Mouse (Mus musculus) kidney, postnatal 25 days (tissue): ENCODE data around the gene Lnx1.

Source experiments
- DNase-seq, 2 experiments: peaks; one replicate each; pipeline ENCODE4 v3.0.0; 2021; ENCODE audit warnings: mixed read lengths in 2 of 2

The Lnx1 gene

DNA sequence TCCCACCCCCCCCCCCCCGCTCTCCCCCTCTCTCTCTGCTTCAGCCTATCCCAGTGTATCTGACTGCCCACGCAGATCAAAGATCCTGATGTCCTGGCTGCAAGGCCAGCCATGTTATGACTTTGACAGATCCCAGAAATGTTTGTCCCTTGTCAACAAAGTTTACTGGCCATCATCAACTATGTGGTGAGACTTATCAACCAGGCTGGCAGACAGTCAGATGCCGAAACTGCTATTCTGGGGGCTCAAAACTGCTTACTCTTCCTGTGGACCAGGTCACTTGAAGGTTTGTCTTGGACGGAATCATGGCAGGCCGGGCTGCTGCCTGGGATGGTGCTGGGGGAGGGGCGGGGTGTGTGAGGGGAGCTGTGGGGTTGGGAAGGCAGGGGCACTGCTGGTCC lies 55.1 kb downstream of the Lnx1 start:
- DNase-seq, result no peak

GRCm38 (mm10) chr5:74642291-74642690 lies 60.4 kb downstream of the Lnx1 start:
- no peak for DNase-seq

GRCm38 (mm10) chr5:74641000-74641399 lies 61.7 kb downstream of the Lnx1 start:
- DNase-seq, result peak; percentile 51 to 64

GRCm38 (mm10) chr5:74640504-74640903 lies 62.2 kb downstream of the Lnx1 start:
- no peak for DNase-seq

DNA sequence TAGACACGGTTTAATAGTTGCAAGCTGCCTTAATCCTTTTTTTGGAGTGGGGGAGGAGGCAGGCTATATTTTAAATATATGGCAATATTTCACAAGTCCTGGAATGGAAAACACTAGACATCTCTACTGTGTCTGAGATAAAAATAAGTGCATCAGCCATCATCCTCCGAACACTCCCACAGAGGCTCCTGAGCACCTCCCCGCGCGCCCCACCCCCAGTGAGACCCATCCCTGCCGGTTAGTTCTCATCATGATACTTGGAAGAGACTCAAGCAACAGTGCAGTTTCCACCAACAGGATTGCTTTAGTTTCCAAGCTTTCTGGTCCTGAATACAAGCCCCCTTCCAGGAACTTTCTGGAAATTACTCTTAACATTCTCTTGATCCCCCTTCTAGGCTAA lies 63.2 kb downstream of the Lnx1 start:
- DNase-seq, result no peak

GRCm38 (mm10) chr5:74634391-74634790 lies 68.3 kb downstream of the Lnx1 start:
- no peak for DNase-seq

DNA sequence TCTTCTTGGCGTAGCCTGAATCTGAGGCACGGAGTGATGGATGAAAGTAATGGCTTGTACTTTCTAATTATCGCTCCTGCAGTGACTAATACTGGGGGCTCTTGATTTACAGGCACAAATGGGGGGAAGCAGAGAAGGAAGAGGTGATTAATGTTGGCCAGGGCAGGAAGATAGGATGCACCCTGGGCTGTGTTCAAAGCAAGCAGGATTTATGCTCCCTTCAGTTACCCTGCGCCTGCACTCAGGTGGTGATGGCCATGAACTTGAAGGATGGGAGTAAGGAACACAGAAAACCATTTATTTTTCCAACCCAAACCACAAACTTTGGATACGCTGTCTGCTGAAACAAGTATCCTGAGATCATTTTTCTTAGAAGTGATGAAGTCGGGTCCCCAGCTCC lies 69.3 kb downstream of the Lnx1 start:
- no peak for DNase-seq

GRCm38 (mm10) chr5:74632369-74633114 lies 70.2 kb downstream of the Lnx1 start:
- no peak for DNase-seq

DNA sequence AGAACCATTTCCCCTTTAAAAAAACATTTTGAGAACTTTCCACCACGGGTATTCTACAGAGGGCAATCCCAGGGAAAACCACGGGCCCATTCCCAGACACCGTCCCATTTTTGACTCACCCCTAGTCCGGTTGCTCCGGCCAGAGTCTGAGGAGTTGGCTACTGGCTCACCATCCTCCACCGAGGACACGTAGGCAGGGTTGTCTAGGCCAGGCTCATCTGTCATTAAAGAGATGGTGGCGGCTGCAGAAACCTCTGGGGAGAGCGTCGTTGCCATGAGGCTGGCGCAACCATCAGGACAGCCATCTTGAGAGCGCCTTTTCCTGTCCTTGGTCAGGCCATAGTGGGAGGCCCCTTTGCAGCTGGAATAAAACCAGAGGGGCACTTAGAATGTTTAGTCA lies 74.7 kb downstream of the Lnx1 start:
- DNase-seq, result no peak

DNA sequence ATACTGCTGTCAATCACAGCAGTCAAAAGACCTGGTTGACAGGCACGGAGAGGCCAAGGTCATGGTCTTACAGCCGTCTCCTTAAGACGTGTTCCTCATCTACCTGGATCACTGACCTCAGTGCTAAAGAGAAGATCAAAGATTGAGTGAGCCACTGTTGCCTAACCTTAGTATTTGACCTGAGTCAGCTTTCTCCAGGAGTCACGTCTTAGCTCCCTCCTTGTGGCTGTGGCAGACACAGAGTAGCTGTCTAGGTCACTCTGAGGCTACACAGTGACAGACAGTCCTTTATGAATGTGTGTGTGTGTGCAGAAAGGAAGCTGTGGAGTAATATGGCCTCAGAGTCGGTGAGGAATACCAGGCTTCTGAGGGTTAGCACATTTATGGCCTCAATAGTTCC lies 78.3 kb downstream of the Lnx1 start:
- no peak for DNase-seq

DNA sequence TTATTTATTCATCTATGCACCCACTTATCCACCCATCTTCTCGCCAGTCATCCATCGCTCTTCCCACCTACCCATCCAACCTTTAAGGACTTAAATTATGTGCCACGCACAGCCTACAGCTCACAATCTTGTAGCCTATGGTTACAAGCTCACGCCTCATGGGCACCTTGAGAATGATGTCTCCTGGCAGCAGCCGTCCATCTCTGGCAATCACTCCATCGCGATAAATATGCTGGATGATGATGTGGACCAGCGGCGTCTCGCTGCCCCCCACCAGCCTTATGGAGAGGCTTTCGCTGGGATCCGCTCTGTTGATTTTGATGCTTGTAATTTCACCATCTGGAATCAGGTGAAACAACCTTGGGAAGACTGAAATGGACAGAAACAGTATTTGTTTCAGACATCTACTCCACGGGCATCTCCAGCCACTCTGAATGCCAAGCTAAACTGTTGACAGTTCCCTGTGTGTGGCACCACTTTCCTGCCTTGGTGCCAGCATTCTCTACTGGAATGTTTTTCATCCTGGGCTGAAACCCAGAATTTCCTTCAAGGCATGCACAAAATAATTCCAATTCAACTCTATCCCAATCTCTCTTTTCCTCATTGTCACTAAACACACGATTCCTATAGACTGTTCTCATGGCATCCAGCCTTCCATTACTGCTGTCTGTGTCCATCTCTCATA lies 79.3 kb downstream of the Lnx1 start:
- no peak for DNase-seq

DNA sequence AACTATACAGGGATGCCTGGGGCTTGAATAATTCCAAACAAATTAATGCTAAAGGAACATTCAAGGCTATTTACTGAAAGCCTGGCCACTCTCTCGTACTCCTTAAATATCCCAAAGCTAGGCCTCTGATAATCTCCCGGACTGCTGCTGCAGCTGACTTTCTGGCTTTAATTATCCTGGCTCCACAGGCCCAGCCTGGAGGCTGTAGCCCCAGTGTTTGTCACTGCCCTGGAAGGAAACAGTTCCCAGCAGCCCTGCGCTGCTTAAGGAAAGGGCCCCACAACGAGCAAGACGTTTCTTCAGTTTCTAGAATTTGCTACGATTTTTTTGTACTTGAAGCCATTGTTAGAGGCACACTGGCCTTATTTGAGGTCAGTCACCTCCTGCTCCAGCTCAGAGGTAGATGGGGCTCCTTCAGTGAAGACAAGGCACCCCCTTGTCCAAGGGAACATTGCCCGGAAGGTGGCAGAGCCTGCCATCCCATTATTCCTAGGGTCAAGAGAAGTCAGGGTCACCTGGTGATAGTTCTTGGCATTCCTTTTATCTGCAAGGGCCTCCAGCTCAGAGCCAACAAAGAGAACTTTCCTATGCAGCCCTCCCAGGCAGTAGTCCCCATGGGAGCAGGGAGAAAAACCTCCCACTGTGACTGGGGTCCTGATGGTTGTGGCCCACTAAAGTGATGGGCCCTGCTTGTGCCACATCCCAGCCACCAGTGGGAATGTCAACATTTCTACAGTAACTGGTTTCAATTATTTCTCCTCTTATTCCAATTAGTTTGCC lies 80.8 kb downstream of the Lnx1 start:
- DNase-seq, result no peak

- DNase-seq, result no peak
Observed at GRCm38 (mm10) chr5:74618573-74619059, 84.1 kb downstream of the Lnx1 start.

DNA sequence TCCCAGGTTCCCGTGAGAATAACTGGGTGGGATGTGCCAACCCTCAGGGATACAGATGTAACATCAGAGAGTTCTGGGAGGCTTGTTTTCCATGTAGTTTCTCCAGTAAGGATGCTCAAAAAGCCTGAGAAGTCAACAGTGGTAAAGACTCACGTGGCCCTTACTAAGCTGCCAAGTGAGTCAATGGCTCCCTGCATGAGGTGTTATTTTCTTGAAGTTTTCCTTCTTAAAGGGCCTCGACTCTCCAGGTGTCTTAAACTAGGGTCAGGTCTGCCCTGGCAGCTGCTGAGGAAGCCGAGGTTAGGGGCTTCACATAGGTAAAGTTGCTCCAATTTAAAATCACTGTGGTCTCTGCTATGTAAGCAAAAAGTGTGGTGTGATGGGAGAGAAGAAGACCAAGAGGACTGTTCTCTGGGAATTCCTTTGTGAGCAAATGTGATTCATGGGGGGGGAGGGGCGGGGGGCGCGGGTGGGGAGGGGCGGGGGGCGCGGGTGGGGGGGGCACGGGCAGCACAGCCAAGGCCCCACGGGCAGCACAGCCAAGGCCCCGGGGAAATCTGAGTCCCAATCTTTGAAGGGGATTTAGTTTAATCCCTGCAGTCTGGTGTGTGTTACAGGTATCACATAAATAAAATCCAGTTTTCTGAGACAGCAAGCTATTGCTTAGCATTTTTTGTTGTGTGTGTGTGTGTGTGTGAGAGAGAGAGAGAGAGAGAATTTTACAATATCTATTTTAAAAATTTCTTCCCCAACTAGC lies 84.7 kb downstream of the Lnx1 start:
- no peak for DNase-seq

- DNase-seq, result no peak
Observed at GRCm38 (mm10) chr5:74613491-74614151, 89.1 kb downstream of the Lnx1 start.

DNA sequence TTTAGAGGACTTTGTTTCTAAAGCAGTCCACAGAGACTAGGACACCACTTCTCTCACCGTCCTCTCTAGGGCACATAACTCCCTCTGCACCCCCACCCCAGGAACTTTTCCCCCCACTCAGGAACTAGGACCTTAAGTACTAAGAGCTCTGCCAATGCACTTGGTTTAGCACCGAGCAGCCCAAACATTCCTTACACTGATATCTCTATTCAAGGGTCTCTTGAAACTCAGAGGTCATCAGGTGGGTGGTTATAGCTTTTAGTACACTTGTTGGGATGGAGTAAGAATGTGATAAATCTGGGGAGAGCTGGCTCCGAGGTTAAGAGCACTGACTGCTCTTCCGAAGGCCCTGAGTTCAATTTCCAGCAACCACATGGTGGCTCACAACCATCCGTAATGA lies 90.0 kb downstream of the Lnx1 start:
- DNase-seq, result no peak

- DNase-seq, result no peak
Observed at GRCm38 (mm10) chr5:74610511-74610910, 92.2 kb downstream of the Lnx1 start.

GRCm38 (mm10) chr5:74606213-74606612 lies 96.5 kb downstream of the Lnx1 start:
- no peak for DNase-seq

- DNase-seq, result no peak
Observed at GRCm38 (mm10) chr5:74603306-74603705, 99.4 kb downstream of the Lnx1 start.

DNA sequence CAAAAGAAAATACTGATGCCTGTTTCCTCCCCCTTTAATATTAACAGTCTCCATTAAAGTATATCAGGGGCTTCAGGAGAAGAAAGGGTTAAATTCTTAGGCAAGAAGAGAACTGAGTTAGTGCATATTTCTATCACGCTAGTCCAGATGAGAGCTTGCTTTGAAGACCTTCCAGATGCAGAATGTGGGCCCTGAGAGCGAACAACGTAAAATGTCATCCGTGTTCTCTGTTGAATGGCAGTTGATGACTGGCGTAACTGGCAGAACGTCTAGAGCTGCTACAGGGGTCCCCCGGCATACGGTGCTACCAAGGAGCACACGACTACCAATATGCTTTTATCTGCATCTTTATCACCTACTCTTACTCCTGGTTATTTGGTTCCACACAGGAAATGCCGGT lies 100.3 kb downstream of the Lnx1 start:
- no peak for DNase-seq

DNA sequence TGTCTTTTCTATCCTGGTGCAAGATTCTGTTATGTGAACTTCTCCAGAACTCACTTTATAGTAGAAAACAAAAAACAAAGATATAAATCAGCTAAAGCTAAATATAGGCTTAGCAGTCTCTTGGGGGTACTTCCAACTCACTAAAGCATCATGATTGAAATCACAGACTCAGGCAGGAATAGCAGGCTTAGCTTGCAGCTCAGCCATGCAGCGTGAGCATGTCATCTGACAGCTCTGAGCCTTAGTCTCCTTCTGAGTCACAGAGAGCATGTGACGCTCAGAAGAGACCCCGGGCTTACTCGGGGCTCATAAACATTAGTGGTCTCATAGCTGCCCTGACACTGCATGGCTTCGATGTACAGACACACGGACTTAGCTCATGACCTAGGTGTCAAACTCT lies 100.7 kb downstream of the Lnx1 start:
- no peak for DNase-seq

DNA sequence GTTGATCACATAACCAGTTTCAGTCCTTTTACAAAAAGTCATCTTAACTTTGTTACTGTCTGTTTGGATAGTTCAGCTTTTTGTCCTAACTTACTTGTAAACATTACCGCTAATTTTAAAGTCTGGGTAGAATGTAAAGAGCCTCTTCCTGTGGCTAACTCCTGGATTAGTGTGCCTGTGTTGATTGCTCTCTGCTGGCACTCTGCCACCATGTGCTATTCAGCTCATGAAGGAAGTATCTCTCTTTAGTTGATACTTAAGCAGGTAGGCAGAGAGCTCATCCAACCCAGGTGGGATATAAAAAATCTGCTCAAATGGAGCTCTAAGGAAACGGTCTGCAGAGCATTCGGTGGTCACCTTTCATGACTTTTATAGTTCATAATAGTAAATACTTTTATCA lies 101.5 kb downstream of the Lnx1 start:
- DNase-seq, result peak in 1 of 2 experiments; percentile 18
